Mouse (Mus musculus) forebrain, embryonic 11.5 days (tissue): ENCODE data around the gene Sfxn5. TPM values are rescaled to one million over a fixed set of nuclear protein-coding genes. Genes with fewer than 3 reads are reported as not detected.

Experiments
- ATAC-seq: fragments of 200-750 bp; cut with Nextera tagmentation; replicated peaks from 2 replicates; pipeline ENCODE4 v1.8.0; 2017; ENCODE audit warnings: moderate TSS enrichment; ENCODE audit not compliant: low FRiP score
- DNase-seq: peaks from one replicate; pipeline ENCODE4 v3.0.0-alpha.2; 2017; ENCODE audit warnings: low spot score
- H3K27ac ChIP-seq: fragments of 300-500 bp; sonication (generic); 2 replicates; pipeline ENCODE4 v1.5.1; 2014; ENCODE audit warnings: low read depth, low read length
- H3K27me3 ChIP-seq: fragments of 300-500 bp; sonication (generic); 2 replicates; pipeline ENCODE4 v1.6.1; 2014; ENCODE audit warnings: mild to moderate bottlenecking, low read length, mixed read lengths; ENCODE audit not compliant: control insufficient read depth, insufficient read depth
- H3K36me3 ChIP-seq: fragments of 300-500 bp; sonication (generic); 2 replicates; pipeline ENCODE4 v1.6.1; 2014; ENCODE audit warnings: mild to moderate bottlenecking, low read length, moderate library complexity, mixed read lengths; ENCODE audit not compliant: control insufficient read depth, insufficient read depth
- H3K4me1 ChIP-seq: fragments of 300-500 bp; sonication (generic); replicated peaks from 2 replicates; pipeline ENCODE4 v1.6.1; 2014; ENCODE audit warnings: low read length, mixed read lengths; ENCODE audit not compliant: control insufficient read depth, insufficient read depth
- H3K4me2 ChIP-seq: fragments of 300-500 bp; sonication (generic); 2 replicates; pipeline ENCODE4 v1.6.1; 2014; ENCODE audit warnings: low read depth, mild to moderate bottlenecking, low read length, moderate library complexity, mixed read lengths; ENCODE audit not compliant: severe bottlenecking
- H3K4me3 ChIP-seq: fragments of 300-500 bp; sonication (generic); 2 replicates; pipeline ENCODE4 v1.5.1; 2014; ENCODE audit warnings: low read depth, low read length
- H3K9ac ChIP-seq: fragments of 300-500 bp; sonication (generic); 2 replicates; pipeline ENCODE4 v1.6.1; 2014; ENCODE audit warnings: low read length
- H3K9me3 ChIP-seq: fragments of 300-500 bp; sonication (generic); 2 replicates; pipeline ENCODE4 v1.6.1; 2016; ENCODE audit warnings: low read length, mixed read lengths; ENCODE audit not compliant: control insufficient read depth
- WGBS: fragments of 180-500 bp; shearing (Covaris S2); extraction: QIAGEN DNeasy Blood & Tissue Kit; methylation state at CpG from one replicate; pipeline ENCODE4 v1.1.7; 2014; 5-methylcytosine and 5-hydroxymethylcytosine counted together
- polyA plus RNA-seq: library from polyadenylated mRNA; unstranded; fragments of >200 nt; fragmentation: Nextera tagmentation; extraction: Ambion mirVana; gene quantifications from 2 replicates; pipeline ENCODE4 v1.2.1, GENCODE M21; 2014

Gene Sfxn5
- polyA plus RNA-seq, 1 experiment from 2014 or later = 13.8 TPM

- Histone ChIP-seq H3K4me2 (no peak overlapping the region), H3K36me3 (no peaks in the 10 kb centered on the region), H3K4me3 (no peak overlapping the region), H3K9ac (no peak overlapping the region), H3K27ac (no peak overlapping the region), H3K27me3 (no peaks in the 10 kb centered on the region), H3K9me3 (no peaks in the 10 kb centered on the region), H3K4me1 (peaks cover 27% of the 10 kb centered on the region)
- DNase-seq (no peak), ATAC-seq (no peak; the same call in 1 of the 2 replicates)
- 32% methylated on average over 6 of the region's 6 CpGs for WGBS
Observed at GRCm38 (mm10) chr6:85231469-85231868, 101.8 kb downstream of the Sfxn5 start.

GRCm38 (mm10) chr6:85230762-85231161 lies 102.5 kb downstream of the Sfxn5 start:
- Histone ChIP-seq H3K36me3 (no peaks in the 10 kb centered on the region), H3K9me3 (no peaks in the 10 kb centered on the region), H3K27me3 (no peaks in the 10 kb centered on the region), H3K4me2 (no peak overlapping the region), H3K27ac (no peak overlapping the region), H3K9ac (no peak overlapping the region), H3K4me1 (peaks cover 27% of the 10 kb centered on the region), H3K4me3 (no peak overlapping the region)
- 86% methylated on average over 3 of the region's 3 CpGs for WGBS
- no peak for DNase-seq
- ATAC-seq = no peak

- Histone ChIP-seq H3K4me1 (peaks cover 25% of the 10 kb centered on the region), H3K4me3 (no peak overlapping the region), H3K9ac (no peak overlapping the region), H3K36me3 (no peaks in the 10 kb centered on the region), H3K4me2 (no peak overlapping the region), H3K27me3 (no peaks in the 10 kb centered on the region), H3K9me3 (no peaks in the 10 kb centered on the region; the same call in 1 of the 2 replicates), H3K27ac (no peak overlapping the region)
- DNase-seq = no peak
- WGBS = 85% methylated on average over 2 of the region's 2 CpGs
- ATAC-seq = no peak
Observed at GRCm38 (mm10) chr6:85227520-85227919, 105.7 kb downstream of the Sfxn5 start.

- H3K4me2 ChIP-seq = no peak overlapping the region
- H3K27me3 ChIP-seq = no peaks in the 10 kb centered on the region
- H3K4me1 ChIP-seq = peaks cover 18% of the 10 kb centered on the region
- ATAC-seq = 0 out of 2 replicates have a peak, but pooled peaks have one; percentile 48
- H3K4me3 ChIP-seq = no peak overlapping the region
- peak; percentile 73 for DNase-seq
- no peaks in the 10 kb centered on the region for H3K36me3 ChIP-seq
- WGBS = 56% methylated on average over 9 of the region's 9 CpGs
- no peak overlapping the region for H3K9ac ChIP-seq
- H3K9me3 ChIP-seq = no peaks in the 10 kb centered on the region; the same call in 1 of the 2 replicates
- no peak overlapping the region for H3K27ac ChIP-seq
Observed at GRCm38 (mm10) chr6:85226570-85226969, 106.7 kb downstream of the Sfxn5 start.

- no peaks in the 10 kb centered on the region for H3K27me3 ChIP-seq
- no peaks in the 10 kb centered on the region for H3K36me3 ChIP-seq
- ATAC-seq = peak; percentile 26; the same call in 1 of the 2 replicates
- H3K4me3 ChIP-seq = no peak overlapping the region
- no peak overlapping the region for H3K4me2 ChIP-seq
- no peak overlapping the region for H3K9ac ChIP-seq
- H3K9me3 ChIP-seq = no peaks in the 10 kb centered on the region; the same call in 1 of the 2 replicates
- H3K27ac ChIP-seq = no peak overlapping the region
- peak; percentile 69 for DNase-seq
- WGBS = 20% methylated on average over 15 of the region's 15 CpGs
- H3K4me1 ChIP-seq = peaks cover 14% of the 10 kb centered on the region
Observed at GRCm38 (mm10) chr6:85224442-85224891, 108.8 kb downstream of the Sfxn5 start.

GRCm38 (mm10) chr6:85223498-85224150 lies 109.6 kb downstream of the Sfxn5 start:
- WGBS = 34% methylated on average over 14 of the region's 14 CpGs
- no peaks in the 10 kb centered on the region; the same call in 1 of the 2 replicates for H3K9me3 ChIP-seq
- H3K4me2 ChIP-seq = no peak overlapping the region
- 0 out of 2 replicates have a peak overlapping the region, but pooled peaks have one; percentile 18 for H3K27ac ChIP-seq
- no peaks in the 10 kb centered on the region for H3K27me3 ChIP-seq
- no peak for ATAC-seq
- no peak for DNase-seq
- H3K4me3 ChIP-seq = no peak overlapping the region
- no peaks in the 10 kb centered on the region for H3K36me3 ChIP-seq
- peaks cover 14% of the 10 kb centered on the region for H3K4me1 ChIP-seq
- H3K9ac ChIP-seq = no peak overlapping the region

GRCm38 (mm10) chr6:85222551-85222950 lies 110.7 kb downstream of the Sfxn5 start:
- DNase-seq (no peak), ATAC-seq (no peak)
- no peak overlapping the region for H3K4me3 ChIP-seq
- no peak overlapping the region for H3K9ac ChIP-seq
- H3K9me3 ChIP-seq = no peaks in the 10 kb centered on the region; the same call in 1 of the 2 replicates
- H3K4me1 ChIP-seq = peaks cover 14% of the 10 kb centered on the region
- no peaks in the 10 kb centered on the region for H3K27me3 ChIP-seq
- no peaks in the 10 kb centered on the region for H3K36me3 ChIP-seq
- WGBS = 81% methylated on average over 10 of the region's 10 CpGs
- H3K4me2 ChIP-seq = no peak overlapping the region
- H3K27ac ChIP-seq = no peak overlapping the region

GRCm38 (mm10) chr6:85220917-85221316 lies 112.3 kb downstream of the Sfxn5 start:
- peaks cover 7% of the 10 kb centered on the region for H3K4me1 ChIP-seq
- no peaks in the 10 kb centered on the region for H3K36me3 ChIP-seq
- no peak overlapping the region for H3K27ac ChIP-seq
- no peak overlapping the region for H3K4me3 ChIP-seq
- H3K4me2 ChIP-seq = no peak overlapping the region
- H3K9ac ChIP-seq = no peak overlapping the region
- WGBS = 37% methylated on average over 4 of the region's 4 CpGs
- no peaks in the 10 kb centered on the region for H3K27me3 ChIP-seq
- ATAC-seq (no peak), DNase-seq (no peak)
- H3K9me3 ChIP-seq = no peaks in the 10 kb centered on the region; the same call in 1 of the 2 replicates

- ATAC-seq (no peak), DNase-seq (no peak)
- H3K9ac ChIP-seq = no peak overlapping the region
- no peaks in the 10 kb centered on the region for H3K27me3 ChIP-seq
- H3K4me1 ChIP-seq = peaks cover 5% of the 10 kb centered on the region
- no peak overlapping the region for H3K4me2 ChIP-seq
- H3K27ac ChIP-seq = no peak overlapping the region
- no peak overlapping the region for H3K4me3 ChIP-seq
- no peaks in the 10 kb centered on the region for H3K36me3 ChIP-seq
- WGBS = 93% methylated on average over 11 of the region's 11 CpGs
- no peaks in the 10 kb centered on the region; the same call in 1 of the 2 replicates for H3K9me3 ChIP-seq
Observed at GRCm38 (mm10) chr6:85219706-85220105, 113.5 kb downstream of the Sfxn5 start.
